Mouse (Mus musculus) forelimb bud, embryonic 11.5 days (tissue): ENCODE measurements around the gene Prickle3.
"Not testable (repeated sequence)": the region's sequence is repeated elsewhere in the genome, so short reads cannot be mapped to it uniquely, and the experiment has no call there.

Experiments used
- DNase-seq: peaks from one replicate; pipeline ENCODE4 v3.0.0-alpha.2; 2012; ENCODE audit warnings: low read depth, low spot score

The Prickle3 gene

GRCm38 (mm10) chrX:7670921-7671623, 14.0 kb downstream of the Prickle3 start, which contains the start of gene Plp2:
TSS of gene Plp2 (minus strand) at chrX:7671390.
- DNase-seq, result no peak

- no peak for DNase-seq
Observed at GRCm38 (mm10) chrX:7672739-7673138, 15.7 kb downstream of the Prickle3 start.

- DNase-seq, result no peak
Observed at GRCm38 (mm10) chrX:7673578-7674281, 16.7 kb downstream of the Prickle3 start.

DNA sequence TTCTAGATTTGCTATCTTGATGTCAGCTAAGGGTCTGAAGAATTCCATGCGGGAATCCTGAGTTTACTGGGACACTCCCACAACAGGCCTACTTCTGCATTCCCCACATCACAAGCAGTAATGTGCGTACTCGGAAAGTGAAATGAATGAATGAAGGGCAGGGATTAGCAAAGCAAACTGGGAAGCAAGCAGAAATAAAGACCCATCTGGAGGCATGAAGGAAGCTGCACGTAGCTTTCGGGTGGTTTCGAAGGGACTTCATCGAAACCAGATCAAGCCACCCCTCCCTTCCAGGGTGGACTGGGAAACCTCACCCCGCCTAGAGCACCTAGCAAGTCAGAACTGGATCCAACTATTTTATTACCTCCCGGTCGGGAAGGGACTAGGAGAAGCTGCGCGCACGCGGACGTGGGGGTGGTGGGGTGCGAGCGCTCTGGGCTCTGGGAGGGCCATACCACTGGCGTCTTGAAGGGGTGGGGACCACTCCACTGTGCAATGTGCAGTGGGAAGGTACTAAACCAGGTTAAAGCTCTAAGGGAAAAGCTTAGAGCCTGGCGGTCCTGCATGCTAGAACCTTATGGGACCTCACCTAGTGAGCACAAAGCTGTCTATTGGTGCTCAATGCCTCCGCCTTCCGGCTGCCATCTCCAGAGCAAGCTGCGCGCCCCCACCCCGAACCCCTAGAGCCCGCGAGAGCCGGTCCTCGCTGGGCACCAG, 17.4 kb downstream of the Prickle3 start:
- no peak for DNase-seq

GRCm38 (mm10) chrX:7675001-7675380, 17.9 kb downstream of the Prickle3 start:
- DNase-seq, result no peak

GRCm38 (mm10) chrX:7678986-7679385, 21.9 kb downstream of the Prickle3 start:
- DNase-seq, result no peak

GRCm38 (mm10) chrX:7679405-7680056, 22.5 kb downstream of the Prickle3 start:
- DNase-seq, result peak; percentile 90

DNA sequence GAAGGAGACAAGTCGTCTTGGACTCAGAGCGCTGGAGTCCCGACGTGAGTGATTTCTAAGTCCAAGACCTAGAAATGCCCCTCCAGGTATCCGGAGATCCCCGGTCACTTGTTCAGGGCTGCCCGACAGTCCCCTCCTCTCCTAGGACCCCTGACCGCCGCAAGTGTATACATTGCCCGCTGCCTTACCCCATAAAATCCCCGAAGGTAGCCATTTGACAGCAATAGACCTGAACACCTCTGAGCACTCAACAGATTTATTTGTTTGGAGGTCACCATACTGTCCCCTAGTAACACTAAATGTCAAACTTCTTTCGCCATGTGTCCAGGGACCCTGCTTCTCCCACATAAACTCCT, 23.0 kb downstream of the Prickle3 start:
- DNase-seq, result no peak

DNA sequence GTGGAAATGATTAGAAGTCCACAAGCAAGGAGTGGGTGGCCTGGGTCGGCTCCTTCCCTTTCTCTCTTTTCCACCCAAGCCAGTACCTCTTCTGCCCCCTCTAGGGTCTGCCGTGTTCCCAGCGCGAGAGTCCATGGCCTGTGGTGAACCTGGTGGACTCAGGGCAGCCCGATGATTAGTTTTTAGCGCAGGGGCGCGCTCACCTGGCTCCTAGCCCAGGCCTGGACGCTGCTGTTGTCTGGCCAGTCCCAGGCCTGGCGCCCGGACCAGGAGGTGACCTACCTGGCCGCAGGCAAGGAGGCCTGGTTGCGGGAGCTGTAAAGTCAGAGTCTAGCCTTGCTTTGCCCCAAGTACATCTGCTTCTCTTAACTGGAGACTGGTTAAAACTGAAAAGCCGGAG, 23.8 kb downstream of the Prickle3 start, which contains the start of gene Magix:
Gene Magix, minus strand, starts transcription at position 388 of the 400 bp plus-strand sequence.
- no peak for DNase-seq

- DNase-seq, result no peak
Observed at GRCm38 (mm10) chrX:7688321-7688720, 31.3 kb downstream of the Prickle3 start.

GRCm38 (mm10) chrX:7690486-7690885, 33.4 kb downstream of the Prickle3 start:
- no peak for DNase-seq

GRCm38 (mm10) chrX:7692862-7693261, 35.8 kb downstream of the Prickle3 start:
- no peak for DNase-seq

DNA sequence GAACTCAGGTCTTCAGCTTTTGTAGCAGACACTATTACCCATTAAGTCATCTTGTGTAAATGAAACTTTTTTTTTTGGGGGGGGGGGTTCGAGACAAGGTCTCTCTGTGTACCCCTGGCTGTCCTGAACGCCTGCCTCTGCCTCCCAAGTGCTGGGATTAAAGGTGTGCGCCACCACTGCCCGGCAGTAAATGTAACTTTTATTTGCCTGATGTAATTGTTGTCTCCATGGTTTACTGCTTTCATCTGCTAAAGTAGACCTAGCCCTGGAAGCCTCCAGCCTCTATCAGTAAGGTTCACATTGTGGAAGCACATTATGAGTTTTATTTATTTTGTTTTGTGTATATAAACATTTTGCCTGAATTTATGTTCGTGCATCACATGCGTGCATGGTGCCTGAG, 39.5 kb downstream of the Prickle3 start:
- DNase-seq, result no peak

DNA sequence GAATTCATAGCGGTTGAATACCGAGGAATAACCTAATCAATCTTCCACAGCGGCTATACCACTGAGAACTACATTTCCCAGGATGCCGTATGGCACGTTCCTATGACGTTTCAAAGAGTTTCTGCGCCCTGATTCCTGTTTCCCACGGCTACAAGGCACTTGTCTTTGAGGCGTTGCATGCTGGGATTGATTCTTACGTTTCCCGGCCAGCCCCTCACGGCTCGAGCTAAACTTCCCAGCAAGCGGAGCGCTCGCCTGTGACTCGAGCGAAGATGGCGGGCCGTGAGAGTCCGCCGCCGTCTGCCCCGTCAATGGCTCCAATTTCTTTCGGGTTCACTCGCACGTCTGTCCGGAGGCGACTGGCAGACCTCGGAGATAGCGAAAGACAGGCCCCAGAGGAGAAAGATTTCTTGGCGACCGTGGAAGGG, 39.9 kb downstream of the Prickle3 start, which contains the start of gene Gpkow:
Gene Gpkow, plus strand, starts transcription at position 178 of the 428 bp plus-strand sequence.
- DNase-seq, result peak; percentile 89

DNA sequence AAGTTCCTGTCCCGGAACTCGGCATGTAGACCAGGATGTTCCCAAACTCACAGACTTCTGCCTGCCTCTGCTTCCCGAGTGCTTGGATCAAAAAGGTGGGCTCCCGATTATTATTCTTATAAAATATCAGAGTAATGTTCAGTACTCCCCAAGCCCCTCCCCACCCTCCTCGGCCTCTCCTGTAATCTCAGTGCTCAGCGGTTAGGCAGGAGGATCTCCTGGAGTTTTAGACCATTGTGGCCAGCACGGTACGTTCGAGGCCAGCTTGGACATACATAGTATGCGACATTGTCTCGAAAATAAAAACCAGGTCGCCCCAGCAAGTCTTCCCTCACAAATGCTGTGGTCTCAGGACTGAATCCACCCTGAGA, 56.7 kb downstream of the Prickle3 start:
- DNase-seq, result not testable (repeated sequence)

DNA sequence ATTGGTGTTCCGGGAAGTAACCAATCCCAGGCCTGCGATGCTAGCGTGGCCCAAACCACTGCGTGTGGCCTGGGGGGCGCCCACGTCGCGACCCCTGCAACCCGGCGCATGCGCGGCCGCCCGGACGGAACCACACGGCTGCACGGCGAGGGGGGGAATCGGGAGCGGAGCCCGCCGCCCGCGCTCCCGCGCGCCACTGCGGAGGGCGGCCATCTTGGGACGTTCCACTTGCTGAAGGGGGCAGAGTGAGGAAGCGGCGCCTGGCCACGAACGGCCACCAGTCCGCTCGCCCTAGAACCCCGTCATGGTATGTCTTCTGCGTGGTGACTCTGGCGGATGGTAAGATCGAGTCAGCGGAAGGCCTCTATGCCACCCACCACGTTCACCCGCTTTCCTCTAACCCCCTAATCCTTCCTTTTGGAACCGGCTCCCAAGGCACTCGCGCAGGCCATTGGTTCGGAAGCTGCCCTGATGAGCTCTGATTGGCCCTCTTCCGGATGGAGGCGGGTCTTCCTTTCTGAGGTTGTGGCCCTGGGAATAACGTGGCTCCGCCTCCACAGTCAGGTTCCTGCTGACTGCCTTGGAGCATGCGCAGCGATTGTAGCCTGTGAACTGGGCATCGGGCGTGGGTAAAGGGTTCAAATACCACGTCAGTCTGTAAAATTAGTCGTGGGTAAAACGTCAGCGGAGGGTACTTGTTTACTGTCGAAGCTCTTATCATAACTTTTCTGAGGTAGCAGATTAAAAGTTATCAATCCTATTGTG, 57.3 kb downstream of the Prickle3 start, which contains the start of gene Wdr45:
Gene Wdr45, plus strand, starts transcription at position 199 of the 765 bp plus-strand sequence.
- peak; percentile 92 for DNase-seq

GRCm38 (mm10) chrX:7716058-7716457, 59.0 kb downstream of the Prickle3 start:
- not testable (repeated sequence) for DNase-seq
